Mouse (Mus musculus) gastrocnemius, adult 2 months (tissue): ENCODE measurements at regions not wholly inside any gene's neighbourhood (a gene's known extent, or its start where the extent isn't known, plus 50 kb on each side); places are given as distances from the start of the nearest gene placed in this dataset.
A peak's percentile ranks its signal among the peaks of the same experiment; 100 is the strongest.

Experiments
- DNase-seq: peaks from one replicate; pipeline ENCODE4 v3.0.0; 2022
- H3K27ac ChIP-seq: fragments of 200-600 bp; 2 replicates; pipeline ENCODE4 v1.8.1; 2022; ENCODE audit warnings: mild to moderate bottlenecking
- H3K4me3 ChIP-seq: fragments of 200-600 bp; 2 replicates; pipeline ENCODE4 v1.8.1; 2022; ENCODE audit warnings: mild to moderate bottlenecking, moderate library complexity
- CTCF ChIP-seq: fragments of 200-600 bp; IDR thresholded peaks from 2 replicates; pipeline ENCODE4 v1.8.1; 2022; ENCODE audit warnings: antibody characterized with exemption, mild to moderate bottlenecking, moderate library complexity
- intact Hi-C: fragments of 180-260 bp; cut with DNase I; formaldehyde crosslinking; loops from one replicate; pipeline ENCODE4 v1.15.1; 2025

- peak; percentile 14 for DNase-seq
- no peak for TF ChIP-seq CTCF
- no peak overlapping the region for H3K4me3 ChIP-seq
- intact Hi-C loops: no loop called here
- H3K27ac ChIP-seq: no peak overlapping the region
Observed at GRCm38 (mm10) chrX:64080717-64081116, 71.3 kb downstream of the Gm6760 start.

GRCm38 (mm10) chrX:64058389-64058788 is 93.6 kb downstream of the Gm6760 start:
- Histone ChIP-seq H3K4me3 (no peak overlapping the region), H3K27ac (no peak overlapping the region)
- TF ChIP-seq CTCF: peak; percentile 54
- intact Hi-C loops: loop anchor here (10.0 kb wide), 1 partner anchor 136 kb away; no protein-coding TSS in a partner anchor
- DNase-seq: no peak

GRCm38 (mm10) chrX:64056776-64057175 is 95.2 kb downstream of the Gm6760 start:
- TF ChIP-seq CTCF: no peak
- no peak overlapping the region for H3K27ac ChIP-seq
- H3K4me3 ChIP-seq: no peak overlapping the region
- no peak for DNase-seq
- intact Hi-C loops: loop anchor here (10.0 kb wide), 1 partner anchor 138 kb away; no protein-coding TSS in a partner anchor
